Mouse (Mus musculus): Measurements from ENCODE around the gene Slc12a5. TPM values are rescaled to one million over a fixed set of nuclear protein-coding genes. Genes with fewer than 3 reads are reported as not detected.

Slc12a5 gene
- polyA plus RNA-seq, 1 experiment = 15.9 TPM

GRCm38 (mm10) chr2:164995976-164996375 lies 35.4 kb downstream of the Slc12a5 start:
- H3K4me3 ChIP-seq (ENCODE audit: control insufficient read depth, low read depth, low read length) = no peak overlapping the region
- H3K36me3 ChIP-seq (ENCODE audit: control insufficient read depth, insufficient read depth, low read length) = peaks cover 1% of the 10 kb centered on the region; the same call in 1 of the 2 replicates
- no peak for TF ChIP-seq POLR2A (IDR thresholded peaks at IDR 0.05; ENCODE audit: control insufficient read depth, low read depth, low read length)
- TF ChIP-seq CTCF (IDR thresholded peaks at IDR 0.05; ENCODE audit: control insufficient read depth, insufficient read depth, insufficient replicate concordance, low read depth, low read length) = no peak
- no peak overlapping the region for H3K27ac ChIP-seq (ENCODE audit: control insufficient read depth, insufficient read depth, low read depth, low read length)
- H3K27me3 ChIP-seq (ENCODE audit: control insufficient read depth, insufficient read depth, low read length) = no peaks in the 10 kb centered on the region
- H3K4me1 ChIP-seq (ENCODE audit: control insufficient read depth, insufficient read depth, low read length) = peaks cover 18% of the 10 kb centered on the region

GRCm38 (mm10) chr2:164996848-164997720 lies 36.5 kb downstream of the Slc12a5 start:
- no peak for TF ChIP-seq CTCF (IDR thresholded peaks at IDR 0.05; ENCODE audit: control insufficient read depth, insufficient read depth, insufficient replicate concordance, low read depth, low read length)
- TF ChIP-seq POLR2A (IDR thresholded peaks at IDR 0.05; ENCODE audit: control insufficient read depth, low read depth, low read length) = no peak
- Histone ChIP-seq H3K27me3 (ENCODE audit: control insufficient read depth, insufficient read depth, low read length) (no peaks in the 10 kb centered on the region), H3K4me3 (ENCODE audit: control insufficient read depth, low read depth, low read length) (peak overlapping the region; percentile 9; the same call in 1 of the 2 replicates), H3K36me3 (ENCODE audit: control insufficient read depth, insufficient read depth, low read length) (peaks cover 5% of the 10 kb centered on the region), H3K4me1 (ENCODE audit: control insufficient read depth, insufficient read depth, low read length) (peaks cover 18% of the 10 kb centered on the region), H3K27ac (ENCODE audit: control insufficient read depth, insufficient read depth, low read depth, low read length) (no peak overlapping the region)

- Histone ChIP-seq H3K4me1 (ENCODE audit: control insufficient read depth, insufficient read depth, low read length) (peaks cover 18% of the 10 kb centered on the region), H3K4me3 (ENCODE audit: control insufficient read depth, low read depth, low read length) (no peak overlapping the region; the same call in 1 of the 2 replicates), H3K27me3 (ENCODE audit: control insufficient read depth, insufficient read depth, low read length) (no peaks in the 10 kb centered on the region), H3K27ac (ENCODE audit: control insufficient read depth, insufficient read depth, low read depth, low read length) (no peak overlapping the region), H3K36me3 (ENCODE audit: control insufficient read depth, insufficient read depth, low read length) (peaks cover 5% of the 10 kb centered on the region)
- TF ChIP-seq CTCF (IDR thresholded peaks at IDR 0.05; ENCODE audit: control insufficient read depth, insufficient read depth, insufficient replicate concordance, low read depth, low read length) (no peak), POLR2A (IDR thresholded peaks at IDR 0.05; ENCODE audit: control insufficient read depth, low read depth, low read length) (no peak)
These were observed 37.3 kb downstream of the Slc12a5 start for GRCm38 (mm10) chr2:164997721-164998428.

GRCm38 (mm10) chr2:165001958-165002357 lies 41.4 kb downstream of the Slc12a5 start:
- Histone ChIP-seq H3K4me1 (ENCODE audit: control insufficient read depth, insufficient read depth, low read length) (peaks cover 15% of the 10 kb centered on the region), H3K4me3 (ENCODE audit: control insufficient read depth, low read depth, low read length) (no peak overlapping the region), H3K27me3 (ENCODE audit: control insufficient read depth, insufficient read depth, low read length) (no peaks in the 10 kb centered on the region), H3K36me3 (ENCODE audit: control insufficient read depth, insufficient read depth, low read length) (peaks cover 13% of the 10 kb centered on the region), H3K27ac (ENCODE audit: control insufficient read depth, insufficient read depth, low read depth, low read length) (no peak overlapping the region)
- TF ChIP-seq CTCF (IDR thresholded peaks at IDR 0.05; ENCODE audit: control insufficient read depth, insufficient read depth, insufficient replicate concordance, low read depth, low read length) (no peak), POLR2A (IDR thresholded peaks at IDR 0.05; ENCODE audit: control insufficient read depth, low read depth, low read length) (no peak)

- Histone ChIP-seq H3K27ac (ENCODE audit: control insufficient read depth, insufficient read depth, low read depth, low read length) (no peak overlapping the region), H3K36me3 (ENCODE audit: control insufficient read depth, insufficient read depth, low read length) (peaks cover 15% of the 10 kb centered on the region), H3K4me3 (ENCODE audit: control insufficient read depth, low read depth, low read length) (no peak overlapping the region), H3K27me3 (ENCODE audit: control insufficient read depth, insufficient read depth, low read length) (no peaks in the 10 kb centered on the region), H3K4me1 (ENCODE audit: control insufficient read depth, insufficient read depth, low read length) (peaks cover 6% of the 10 kb centered on the region)
- TF ChIP-seq POLR2A (IDR thresholded peaks at IDR 0.05; ENCODE audit: control insufficient read depth, low read depth, low read length) (no peak), CTCF (IDR thresholded peaks at IDR 0.05; ENCODE audit: control insufficient read depth, insufficient read depth, insufficient replicate concordance, low read depth, low read length) (no peak)
These were observed 42.5 kb downstream of the Slc12a5 start for GRCm38 (mm10) chr2:165003108-165003507.

- no peaks in the 10 kb centered on the region for H3K27me3 ChIP-seq (ENCODE audit: control insufficient read depth, insufficient read depth, low read length)
- peaks cover 15% of the 10 kb centered on the region for H3K36me3 ChIP-seq (ENCODE audit: control insufficient read depth, insufficient read depth, low read length)
- H3K4me1 ChIP-seq (ENCODE audit: control insufficient read depth, insufficient read depth, low read length) = no peaks in the 10 kb centered on the region
- H3K4me3 ChIP-seq (ENCODE audit: control insufficient read depth, low read depth, low read length) = no peak overlapping the region
- TF ChIP-seq CTCF (IDR thresholded peaks at IDR 0.05; ENCODE audit: control insufficient read depth, insufficient read depth, insufficient replicate concordance, low read depth, low read length) = no peak
- no peak for TF ChIP-seq POLR2A (IDR thresholded peaks at IDR 0.05; ENCODE audit: control insufficient read depth, low read depth, low read length)
- H3K27ac ChIP-seq (ENCODE audit: control insufficient read depth, insufficient read depth, low read depth, low read length) = no peak overlapping the region
These were observed 43.6 kb downstream of the Slc12a5 start for GRCm38 (mm10) chr2:165004237-165004636.

- TF ChIP-seq POLR2A (IDR thresholded peaks at IDR 0.05; ENCODE audit: control insufficient read depth, low read depth, low read length) = no peak
- no peak for TF ChIP-seq CTCF (IDR thresholded peaks at IDR 0.05; ENCODE audit: control insufficient read depth, insufficient read depth, insufficient replicate concordance, low read depth, low read length)
- H3K36me3 ChIP-seq (ENCODE audit: control insufficient read depth, insufficient read depth, low read length) = peaks cover 14% of the 10 kb centered on the region
- H3K4me3 ChIP-seq (ENCODE audit: control insufficient read depth, low read depth, low read length) = peak overlapping the region; percentile 68; the same call in 1 of the 2 replicates
- no peaks in the 10 kb centered on the region for H3K4me1 ChIP-seq (ENCODE audit: control insufficient read depth, insufficient read depth, low read length)
- no peak overlapping the region for H3K27ac ChIP-seq (ENCODE audit: control insufficient read depth, insufficient read depth, low read depth, low read length)
- no peaks in the 10 kb centered on the region for H3K27me3 ChIP-seq (ENCODE audit: control insufficient read depth, insufficient read depth, low read length)
These were observed 46.2 kb downstream of the Slc12a5 start for GRCm38 (mm10) chr2:165006813-165007212.

All from testis, adult 2 months (tissue).